Mouse (Mus musculus): ENCODE measurements around the gene Cux2.

Cux2 gene

GRCm38 (mm10) chr5:122059060-122060017, 9.4 kb upstream of the Cux2 start:
- DNase-seq = peak; percentile 75

DNA sequence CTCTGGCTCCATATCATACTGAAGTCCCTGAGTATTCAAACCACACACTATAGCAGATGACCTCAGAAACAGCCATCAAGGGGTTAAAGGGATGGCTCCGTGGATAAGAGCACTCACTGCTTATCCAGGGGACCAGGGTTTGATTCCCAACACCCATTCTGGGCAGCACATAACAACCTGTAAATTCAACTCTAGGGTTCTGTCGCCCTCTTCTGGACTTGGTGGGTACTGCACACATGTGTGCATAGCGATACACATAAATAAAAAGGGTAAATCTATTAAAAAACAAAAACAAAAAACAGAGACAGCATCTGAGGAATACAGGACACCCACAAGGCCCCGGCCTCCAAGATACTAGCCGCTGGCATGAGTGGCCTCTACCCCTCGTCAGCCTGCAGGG, 7.7 kb upstream of the Cux2 start:
- DNase-seq = no peak

DNA sequence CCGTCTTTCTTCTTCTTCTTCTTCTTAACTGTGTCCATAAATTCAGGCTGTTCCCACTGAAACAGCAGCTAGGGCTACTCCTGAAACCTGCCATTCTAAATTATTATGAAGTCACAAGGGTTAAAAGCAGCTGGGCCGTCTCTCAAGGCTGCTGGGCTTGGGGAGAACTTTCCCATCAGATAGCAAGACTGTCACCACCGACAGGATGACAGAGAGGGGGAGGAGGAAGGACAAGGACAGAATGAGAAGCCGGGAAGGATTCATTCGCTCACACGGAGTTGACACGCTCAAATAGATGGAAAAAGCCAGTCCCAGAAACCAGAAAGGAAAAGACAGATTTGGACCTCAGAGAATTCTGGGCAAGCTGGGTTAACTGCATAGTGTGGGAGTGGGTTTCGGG, 6.7 kb upstream of the Cux2 start:
- DNase-seq = no peak

- peak; percentile 56 for DNase-seq
Measured at GRCm38 (mm10) chr5:122054130-122054843, 4.4 kb upstream of the Cux2 start.

GRCm38 (mm10) chr5:122053587-122053986, 3.7 kb upstream of the Cux2 start:
- no peak for DNase-seq

DNA sequence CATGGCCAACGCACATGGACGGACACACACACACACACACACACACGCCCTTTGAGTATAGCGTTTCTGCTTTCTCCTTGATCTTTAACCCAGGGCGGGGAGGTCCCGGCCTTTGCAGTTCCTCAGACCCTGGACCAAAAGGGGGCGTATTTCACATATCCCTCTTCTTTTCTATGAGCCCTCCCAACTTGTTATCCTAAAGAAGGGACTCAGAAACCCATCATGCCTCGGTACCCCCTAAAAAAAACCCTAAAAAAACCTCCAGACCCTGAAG, 867 bp upstream of the Cux2 start:
- DNase-seq = no peak

DNA sequence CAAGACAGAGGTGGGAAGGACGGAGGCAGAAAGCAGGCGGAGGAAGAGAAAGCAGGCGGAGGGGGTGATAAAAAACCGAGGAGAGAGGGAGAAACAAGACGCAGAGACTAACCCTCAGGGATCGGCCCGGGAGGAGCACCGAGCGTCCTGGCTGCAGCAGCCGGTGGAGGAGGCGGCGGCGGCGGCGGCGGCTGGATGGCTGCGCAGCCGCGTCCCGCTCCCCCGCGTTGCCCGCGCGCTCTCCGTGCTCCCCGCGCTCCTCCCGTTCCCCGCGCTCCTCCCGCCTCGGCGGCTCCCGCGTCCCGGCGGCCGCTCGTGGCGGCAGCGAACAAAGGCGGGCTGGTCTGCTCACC, 262 bp downstream of the Cux2 start:
- peak; percentile 52 for DNase-seq

- DNase-seq = no peak
Measured at GRCm38 (mm10) chr5:122048686-122049663, 927 bp downstream of the Cux2 start.

- no peak for DNase-seq
Measured at GRCm38 (mm10) chr5:122048252-122048651, 1.6 kb downstream of the Cux2 start.

- DNase-seq = no peak
Measured at GRCm38 (mm10) chr5:122047791-122048190, 2.1 kb downstream of the Cux2 start.

- DNase-seq = no peak
Measured at GRCm38 (mm10) chr5:122043567-122043966, 6.3 kb downstream of the Cux2 start.

DNA sequence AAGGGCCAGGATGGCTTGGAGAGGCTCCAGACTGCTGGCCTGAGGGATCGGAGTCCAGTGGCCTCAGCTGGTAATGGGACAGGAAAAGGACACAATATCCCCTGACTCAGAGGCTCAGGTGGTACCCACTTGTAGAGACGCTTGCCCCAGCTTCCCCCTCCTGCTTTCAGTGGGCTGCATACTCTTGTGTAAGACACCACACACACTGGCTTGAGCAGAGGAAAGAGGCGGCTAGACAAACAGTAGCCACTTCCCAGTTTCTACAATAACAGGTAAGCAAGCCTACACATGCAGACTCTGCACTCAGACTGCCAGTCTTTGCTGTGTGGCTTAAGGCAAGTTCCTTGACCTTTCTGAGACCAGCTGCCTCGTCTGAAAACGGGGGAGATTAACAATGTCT, 14.6 kb downstream of the Cux2 start:
- no peak for DNase-seq

DNA sequence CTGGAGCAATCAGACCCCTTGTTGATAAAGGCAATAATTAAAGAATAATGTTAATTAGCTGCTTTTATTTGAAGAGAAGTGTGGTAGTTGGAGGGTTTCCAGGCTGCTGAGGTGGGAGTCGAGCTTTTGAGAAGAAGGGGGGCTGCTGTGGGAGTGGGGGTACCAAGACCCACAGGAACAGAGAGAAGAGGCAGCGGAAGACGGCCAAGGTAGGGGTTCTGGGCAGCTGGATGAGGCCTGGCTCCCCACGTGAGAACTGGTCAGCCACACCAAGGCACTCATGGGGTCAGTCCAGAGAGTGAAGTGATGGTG, 16.8 kb downstream of the Cux2 start:
- DNase-seq = no peak

DNA sequence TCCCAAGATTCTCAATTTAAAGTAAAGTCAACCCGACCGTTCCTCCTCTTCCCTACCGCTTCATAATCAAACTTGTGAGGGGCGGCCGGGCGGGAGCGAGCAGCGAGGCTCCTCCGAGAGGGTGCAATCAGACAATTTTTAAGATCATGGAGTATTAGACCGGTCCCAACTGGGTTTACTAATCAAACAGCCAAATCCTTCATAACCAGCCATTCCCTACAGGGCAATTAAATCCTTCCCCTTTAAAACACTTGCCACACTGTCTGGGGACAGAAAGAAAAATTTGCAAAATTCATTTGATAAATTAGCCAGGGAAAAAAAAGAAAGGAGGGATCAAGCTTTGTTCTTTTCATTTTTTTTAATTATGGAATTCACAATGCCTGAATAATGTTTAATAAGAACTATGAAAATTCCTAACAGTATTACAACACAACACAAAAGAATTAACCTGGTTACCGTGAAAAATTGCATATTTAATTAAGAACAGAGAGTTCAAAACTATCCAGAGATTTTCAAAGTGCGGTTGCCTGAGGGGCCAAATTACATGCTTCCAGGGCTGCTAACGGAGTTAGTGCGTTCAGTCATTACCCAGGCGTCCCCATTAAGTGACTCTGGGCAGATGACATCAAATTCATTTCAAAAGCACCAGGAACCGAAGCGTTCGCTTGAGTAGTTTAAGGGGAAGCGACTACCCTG, 17.3 kb downstream of the Cux2 start:
- DNase-seq = no peak

DNA sequence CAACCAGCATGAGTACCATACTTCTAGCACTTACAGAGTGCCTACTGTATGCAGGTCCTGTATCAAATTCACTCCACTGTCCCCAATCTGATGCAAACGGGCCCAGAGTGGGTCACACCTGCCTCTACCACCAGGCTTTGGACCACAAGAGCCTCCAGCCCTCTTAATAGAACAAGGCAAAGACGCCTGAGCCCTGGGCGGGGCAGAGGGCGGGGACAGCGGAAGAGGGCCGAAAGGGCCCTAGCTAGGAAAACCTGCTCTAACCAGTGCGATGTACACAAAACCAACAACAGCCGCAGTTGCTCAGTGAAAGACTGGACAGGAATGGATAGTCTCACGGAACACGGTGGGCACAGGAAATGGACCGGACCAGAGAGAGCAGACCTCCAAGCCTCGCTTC, 18.8 kb downstream of the Cux2 start:
- peak; percentile 29 for DNase-seq

GRCm38 (mm10) chr5:122030640-122031039, 19.3 kb downstream of the Cux2 start:
- DNase-seq = peak; percentile 30

DNA sequence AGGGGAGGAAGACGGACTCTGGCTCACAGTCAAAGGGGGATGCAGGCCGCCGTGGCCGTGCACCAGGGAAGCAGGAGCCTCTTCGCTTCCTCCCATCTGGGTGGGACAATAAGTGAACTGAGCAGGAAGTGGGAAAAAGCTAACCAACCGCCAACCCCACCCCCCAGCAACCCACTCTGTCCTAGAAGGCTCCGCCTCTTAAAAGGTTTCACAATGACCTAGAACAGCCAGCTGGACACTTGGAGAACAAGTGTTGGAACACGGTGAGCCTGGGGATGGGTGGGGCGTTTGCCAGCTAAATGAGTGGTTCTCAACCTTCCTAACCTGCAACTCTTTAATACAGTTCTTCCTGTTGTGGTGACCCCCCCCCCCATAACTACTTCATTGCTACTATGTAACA, 23.1 kb downstream of the Cux2 start:
- peak; percentile 49 for DNase-seq

GRCm38 (mm10) chr5:122026284-122026683, 23.6 kb downstream of the Cux2 start:
- DNase-seq = no peak

DNA sequence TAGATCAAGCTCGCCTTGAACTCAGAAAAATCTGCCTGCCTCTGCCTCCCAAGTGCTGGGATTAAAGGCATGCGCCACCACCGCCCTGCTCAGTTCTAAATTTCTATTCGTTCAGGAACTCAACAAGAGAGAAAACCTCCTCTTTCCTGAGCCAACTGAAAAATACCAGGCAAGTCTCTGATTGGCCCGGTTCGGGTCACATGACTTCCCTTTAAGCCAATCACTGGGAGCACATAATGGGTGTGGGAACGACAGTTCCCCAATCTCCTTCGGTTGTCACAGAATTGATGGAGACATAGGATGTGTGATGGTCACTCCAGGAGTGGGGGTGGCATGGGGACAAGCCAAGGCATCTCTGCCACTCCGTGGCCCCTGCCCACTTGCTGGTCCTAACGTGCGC, 24.8 kb downstream of the Cux2 start:
- no peak for DNase-seq

DNA sequence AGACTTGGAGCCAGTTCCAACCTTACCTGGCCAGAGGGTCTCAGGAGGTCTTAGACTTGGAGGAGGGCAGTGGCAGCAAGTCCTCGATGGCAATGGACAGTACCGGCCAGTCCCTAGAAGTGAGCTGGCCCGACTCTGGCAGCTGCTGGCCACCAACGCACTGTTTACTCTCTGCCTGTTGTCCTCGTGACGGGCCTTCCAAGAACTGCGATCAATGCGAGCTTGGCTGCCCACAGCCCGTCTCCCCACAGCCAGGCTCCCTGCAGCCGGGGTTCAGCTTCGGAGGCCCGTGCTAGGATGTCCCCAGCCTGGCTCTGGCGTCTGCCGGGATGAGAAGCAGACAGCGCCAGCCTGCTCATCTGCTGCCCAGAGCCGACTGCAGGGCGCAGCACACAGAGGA, 30.6 kb downstream of the Cux2 start:
- peak; percentile 9 for DNase-seq

GRCm38 (mm10) chr5:122017778-122018177, 32.1 kb downstream of the Cux2 start:
- no peak for DNase-seq

DNA sequence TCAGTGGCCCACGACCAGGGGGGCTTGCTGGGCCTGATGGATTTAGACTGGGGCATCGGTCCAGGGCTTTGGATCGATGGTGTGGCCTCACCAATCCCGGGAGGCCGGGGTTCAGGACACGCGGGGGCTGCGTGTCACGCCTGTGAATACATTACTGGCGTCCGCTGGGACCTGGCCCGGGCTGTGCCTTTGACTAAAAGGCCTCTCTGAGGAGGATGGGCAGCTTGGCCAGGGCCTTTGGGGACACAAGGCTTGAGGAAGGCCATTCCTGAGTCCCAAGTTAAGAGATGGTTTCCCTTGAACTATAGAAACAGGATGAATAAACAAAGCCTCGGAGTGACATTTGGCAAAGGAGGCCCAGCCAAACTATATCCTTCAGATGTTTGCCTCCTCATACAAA, 32.6 kb downstream of the Cux2 start:
- no peak for DNase-seq

GRCm38 (mm10) chr5:122016744-122017143, 33.2 kb downstream of the Cux2 start:
- DNase-seq = no peak
